8 mouse cellular contexts compared by ENCODE assay signal in genomic region chr4:150282631-150283334, GRCm38 (mm10). TPM values are rescaled to one million over a fixed set of nuclear protein-coding genes. Genes with fewer than 3 reads are reported as not detected.
DNase-seq lines count a peak whose midpoint lies in the region; ATAC-seq and TF ChIP-seq lines count a peak whose summit lies in the region.

No protein-coding gene starts in this region.

- H3K9ac ChIP-seq in embryonic facial prominence, embryonic 14.5 days (ENCODE audit: low read depth, low read length): peak overlapping the region; percentile 99
- peak overlapping the region; percentile 99 for H3K9ac ChIP-seq in intestine, embryonic 16.5 days (ENCODE audit: low read depth, low read length)
- peak overlapping the region; percentile 100 for H3K9ac ChIP-seq in neural tube, embryonic 13.5 days

- no peak for ATAC-seq in embryonic facial prominence, embryonic 14.5 days (ENCODE audit: low read depth)
- no peak for ATAC-seq in intestine, embryonic 16.5 days
- ATAC-seq in neural tube, embryonic 13.5 days (ENCODE audit: low read depth): no peak

- H3K27ac ChIP-seq in embryonic facial prominence, embryonic 14.5 days (replicated peaks; ENCODE audit: low read depth, low read length): peak overlapping the region; percentile 99
- H3K27ac ChIP-seq in intestine, embryonic 16.5 days (ENCODE audit: low read length): peak overlapping the region; percentile 99
- peak overlapping the region; percentile 99 for H3K27ac ChIP-seq in neural tube, embryonic 13.5 days (replicated peaks)

- peak overlapping the region; percentile 24 for H3K4me3 ChIP-seq in lung, adult 2 months (replicated peaks; ENCODE audit: extremely low read depth, low read depth, low read length)
- peak overlapping the region; percentile 99 for H3K4me3 ChIP-seq in embryonic facial prominence, embryonic 14.5 days (ENCODE audit: low read depth, low read length)
- H3K4me3 ChIP-seq in intestine, embryonic 16.5 days (ENCODE audit: low read length): peak overlapping the region; percentile 97
- peak overlapping the region; percentile 100 for H3K4me3 ChIP-seq in neural tube, embryonic 13.5 days

- H3K4me1 ChIP-seq in lung, adult 2 months (ENCODE audit: control insufficient read depth, insufficient read depth, low read length): peaks cover 4% of the 10 kb centered on the region; the same call in 1 of the 2 replicates
- H3K4me1 ChIP-seq in embryonic facial prominence, embryonic 14.5 days (ENCODE audit: control insufficient read depth, insufficient read depth, low read length): peaks cover 17% of the 10 kb centered on the region
- peaks cover 12% of the 10 kb centered on the region for H3K4me1 ChIP-seq in intestine, embryonic 16.5 days (ENCODE audit: control insufficient read depth, insufficient read depth, low read length)
- peaks cover 54% of the 10 kb centered on the region for H3K4me1 ChIP-seq in neural tube, embryonic 13.5 days (replicated peaks)

- H3K4me2 ChIP-seq in embryonic facial prominence, embryonic 14.5 days (ENCODE audit: low read depth, low read length): peak overlapping the region; percentile 75
- peak overlapping the region; percentile 66 for H3K4me2 ChIP-seq in intestine, embryonic 16.5 days (ENCODE audit: low read depth, low read length)
- H3K4me2 ChIP-seq in neural tube, embryonic 13.5 days: peak overlapping the region; percentile 85

- no peaks in the 10 kb centered on the region for H3K36me3 ChIP-seq in embryonic facial prominence, embryonic 14.5 days (ENCODE audit: control insufficient read depth, insufficient read depth, low read length)
- no peaks in the 10 kb centered on the region for H3K36me3 ChIP-seq in intestine, embryonic 16.5 days (ENCODE audit: control insufficient read depth, insufficient read depth, low read length)
- no peaks in the 10 kb centered on the region for H3K36me3 ChIP-seq in neural tube, embryonic 13.5 days

- no peak for TF ChIP-seq CTCF in lung, adult 2 months (IDR thresholded peaks at IDR 0.05; ENCODE audit: insufficient read depth, low read length)

- no peaks in the 10 kb centered on the region for H3K27me3 ChIP-seq in embryonic facial prominence, embryonic 14.5 days (replicated peaks; ENCODE audit: control insufficient read depth, insufficient read depth, low read length)
- no peaks in the 10 kb centered on the region for H3K27me3 ChIP-seq in intestine, embryonic 16.5 days (replicated peaks; ENCODE audit: control insufficient read depth, insufficient read depth, low read length)
- H3K27me3 ChIP-seq in neural tube, embryonic 13.5 days: no peaks in the 10 kb centered on the region

- TF ChIP-seq POLR2A in lung, adult 2 months (IDR thresholded peaks at IDR 0.05; ENCODE audit: borderline replicate concordance, extremely low read depth, low read depth, low read length): no peak

- WGBS in lung, adult 2 months: 11% methylated on average over 5 of the region's 5 CpGs
- WGBS in embryonic facial prominence, embryonic 14.5 days: 7% methylated on average over 5 of the region's 5 CpGs
- WGBS in intestine, embryonic 16.5 days: 3% methylated on average over 5 of the region's 5 CpGs
- WGBS in neural tube, embryonic 13.5 days: 3% methylated on average over 5 of the region's 5 CpGs

- DNase-seq in lung, adult 2 months: no peak
- DNase-seq in lung, adult 18-20 months: no peak
- no peak for DNase-seq in embryonic facial prominence, embryonic 14.5 days (ENCODE audit: low spot score)
- no peak for DNase-seq in yolk sac, embryonic 10.5 days (ENCODE audit: low spot score)
- no peak for DNase-seq in cerebellum, adult 9-11 months
- no peak for DNase-seq in spleen, postnatal 14 days (ENCODE audit: low spot score in 2 of 2)

- H3K9me3 ChIP-seq in embryonic facial prominence, embryonic 14.5 days (ENCODE audit: control insufficient read depth, low read length): no peaks in the 10 kb centered on the region
- no peaks in the 10 kb centered on the region for H3K9me3 ChIP-seq in intestine, embryonic 16.5 days (ENCODE audit: control insufficient read depth, low read length)
- no peaks in the 10 kb centered on the region for H3K9me3 ChIP-seq in neural tube, embryonic 13.5 days

RNA-seq across cellular contexts. Expression of gene Rere, which starts 1.3 kb away (rescaled TPM):
- 36.0 and 42.0 TPM in 2 replicates for polyA plus RNA-seq in lung, adult 2 months (2012; rRNA removed)
- 28.7 and 32.0 TPM in 2 replicates for polyA plus RNA-seq in embryonic facial prominence, embryonic 14.5 days (2014; fragmentation: Nextera tagmentation; extraction: Ambion mirVana)
- polyA plus RNA-seq in intestine, embryonic 16.5 days (2015; fragmentation: Nextera tagmentation; extraction: Ambion mirVana): 20.0 and 22.2 TPM in 2 replicates
- polyA plus RNA-seq in neural tube, embryonic 13.5 days (2015; fragmentation: Nextera tagmentation; extraction: Ambion mirVana): 41.2 and 50.0 TPM in 2 replicates

RNA-seq across cellular contexts. Expression of gene Eno1, which starts 46.3 kb away (rescaled TPM):
- 90.4 and 220 TPM in 2 replicates for polyA plus RNA-seq in lung, adult 2 months (2012; rRNA removed)
- 1,320 and 1,483 TPM in 2 replicates for polyA plus RNA-seq in embryonic facial prominence, embryonic 14.5 days (2014; fragmentation: Nextera tagmentation; extraction: Ambion mirVana)
- polyA plus RNA-seq in intestine, embryonic 16.5 days (2015; fragmentation: Nextera tagmentation; extraction: Ambion mirVana): 1,882 and 2,067 TPM in 2 replicates
- 1,151 and 1,235 TPM in 2 replicates for polyA plus RNA-seq in neural tube, embryonic 13.5 days (2015; fragmentation: Nextera tagmentation; extraction: Ambion mirVana)

Comparison
In these comparisons a context has a peak if more than half of its experiments do, and no peak if none do; other contexts are left out.
1. H3K4me3 ChIP-seq: peak in every context shown above with its lines; median percentile 100 in neural tube, embryonic 13.5 days; 99 in embryonic facial prominence, embryonic 14.5 days; 97 in intestine, embryonic 16.5 days; 24 in lung, adult 2 months.